Mouse (Mus musculus): Measurements from ENCODE around the gene Dennd4b. TPM values are rescaled to one million over a fixed set of nuclear protein-coding genes. Genes with fewer than 3 reads are reported as not detected.

Dennd4b gene
- polyA plus RNA-seq, 1 experiment from 2014 or later = 6.1 TPM

- no peak overlapping the region for H3K27ac ChIP-seq (ENCODE audit: low read depth)
- no peak for TF ChIP-seq CTCF (IDR thresholded peaks at IDR 0.05; ENCODE audit: low read depth)
- WGBS = 87% methylated on average over 8 of the region's 8 CpGs
Observed at GRCm38 (mm10) chr3:90270784-90271183, 5.8 kb downstream of the Dennd4b start.

GRCm38 (mm10) chr3:90272170-90272569 is 7.2 kb downstream of the Dennd4b start:
- Histone ChIP-seq H3K27me3 (ENCODE audit: insufficient read depth, low read length) (no peaks in the 10 kb centered on the region), H3K9ac (no peak overlapping the region), H3K36me3 (ENCODE audit: insufficient read depth) (peaks cover 53% of the 10 kb centered on the region), H3K9me3 (ENCODE audit: low read depth, low read length) (no peaks in the 10 kb centered on the region), H3K4me1 (ENCODE audit: insufficient read depth) (no peaks in the 10 kb centered on the region), H3K4me3 (ENCODE audit: low read depth, low read length) (no peak overlapping the region), H3K4me2 (no peak overlapping the region), H3K27ac (ENCODE audit: low read depth) (no peak overlapping the region)
- ATAC-seq (ENCODE audit: insufficient read depth) = no peak
- no peak for TF ChIP-seq CTCF (IDR thresholded peaks at IDR 0.05; ENCODE audit: low read depth)
- DNase-seq = no peak
- WGBS = 68% methylated on average over 9 of the region's 9 CpGs

More at GRCm38 (mm10) chr3:90270784-90271183, 5.8 kb downstream of the Dennd4b start:
- Histone ChIP-seq H3K4me3 (ENCODE audit: low read depth, low read length) (no peak overlapping the region), H3K9me3 (ENCODE audit: low read depth, low read length) (no peaks in the 10 kb centered on the region), H3K9ac (no peak overlapping the region), H3K4me2 (no peak overlapping the region), H3K4me1 (ENCODE audit: insufficient read depth) (peaks cover 5% of the 10 kb centered on the region; the same call in 1 of the 2 replicates), H3K27me3 (ENCODE audit: insufficient read depth, low read length) (no peaks in the 10 kb centered on the region), H3K36me3 (ENCODE audit: insufficient read depth) (peaks cover 42% of the 10 kb centered on the region)
- ATAC-seq (ENCODE audit: insufficient read depth) (no peak), DNase-seq (no peak)

- H3K9me3 ChIP-seq (ENCODE audit: low read depth, low read length) = no peaks in the 10 kb centered on the region
- H3K4me3 ChIP-seq (ENCODE audit: low read depth, low read length) = no peak overlapping the region
- no peak overlapping the region for H3K27ac ChIP-seq (ENCODE audit: low read depth)
- no peak overlapping the region for H3K4me2 ChIP-seq
- H3K4me1 ChIP-seq (ENCODE audit: insufficient read depth) = no peaks in the 10 kb centered on the region
- no peaks in the 10 kb centered on the region for H3K27me3 ChIP-seq (ENCODE audit: insufficient read depth, low read length)
- H3K36me3 ChIP-seq (ENCODE audit: insufficient read depth) = peaks cover 69% of the 10 kb centered on the region
- WGBS = 91% methylated on average over 22 of the region's 22 CpGs
- no peak overlapping the region for H3K9ac ChIP-seq
- ATAC-seq (ENCODE audit: insufficient read depth) (no peak), DNase-seq (no peak)
- no peak for TF ChIP-seq CTCF (IDR thresholded peaks at IDR 0.05; ENCODE audit: low read depth)
Observed at GRCm38 (mm10) chr3:90273855-90274254, 8.9 kb downstream of the Dennd4b start.

GRCm38 (mm10) chr3:90275286-90275685 is 10.3 kb downstream of the Dennd4b start:
- Histone ChIP-seq H3K4me2 (no peak overlapping the region), H3K4me3 (ENCODE audit: low read depth, low read length) (no peak overlapping the region), H3K9me3 (ENCODE audit: low read depth, low read length) (no peaks in the 10 kb centered on the region), H3K27ac (ENCODE audit: low read depth) (no peak overlapping the region), H3K36me3 (ENCODE audit: insufficient read depth) (peaks cover 77% of the 10 kb centered on the region), H3K27me3 (ENCODE audit: insufficient read depth, low read length) (no peaks in the 10 kb centered on the region), H3K4me1 (ENCODE audit: insufficient read depth) (no peaks in the 10 kb centered on the region), H3K9ac (no peak overlapping the region)
- no peak for TF ChIP-seq CTCF (IDR thresholded peaks at IDR 0.05; ENCODE audit: low read depth)
- no peak for ATAC-seq (ENCODE audit: insufficient read depth)
- no peak for DNase-seq
- WGBS = 89% methylated on average over 11 of the region's 11 CpGs

GRCm38 (mm10) chr3:90276858-90277257 is 11.9 kb downstream of the Dennd4b start:
- Histone ChIP-seq H3K9me3 (ENCODE audit: low read depth, low read length) (no peaks in the 10 kb centered on the region), H3K27ac (ENCODE audit: low read depth) (no peak overlapping the region), H3K9ac (no peak overlapping the region), H3K4me1 (ENCODE audit: insufficient read depth) (no peaks in the 10 kb centered on the region), H3K4me2 (no peak overlapping the region), H3K36me3 (ENCODE audit: insufficient read depth) (peaks cover 75% of the 10 kb centered on the region), H3K4me3 (ENCODE audit: low read depth, low read length) (no peak overlapping the region), H3K27me3 (ENCODE audit: insufficient read depth, low read length) (no peaks in the 10 kb centered on the region)
- 46% methylated on average over 16 of the region's 16 CpGs for WGBS
- ATAC-seq (ENCODE audit: insufficient read depth) (no peak), DNase-seq (no peak)
- TF ChIP-seq CTCF (IDR thresholded peaks at IDR 0.05; ENCODE audit: low read depth) = no peak

GRCm38 (mm10) chr3:90277793-90278192 is 12.8 kb downstream of the Dennd4b start:
- Histone ChIP-seq H3K4me3 (ENCODE audit: low read depth, low read length) (no peak overlapping the region), H3K27ac (ENCODE audit: low read depth) (no peak overlapping the region), H3K4me2 (no peak overlapping the region), H3K27me3 (ENCODE audit: insufficient read depth, low read length) (no peaks in the 10 kb centered on the region), H3K4me1 (ENCODE audit: insufficient read depth) (no peaks in the 10 kb centered on the region), H3K9me3 (ENCODE audit: low read depth, low read length) (no peaks in the 10 kb centered on the region), H3K9ac (no peak overlapping the region), H3K36me3 (ENCODE audit: insufficient read depth) (peaks cover 66% of the 10 kb centered on the region)
- WGBS = 90% methylated on average over 9 of the region's 9 CpGs
- ATAC-seq (ENCODE audit: insufficient read depth) = no peak
- DNase-seq = no peak
- TF ChIP-seq CTCF (IDR thresholded peaks at IDR 0.05; ENCODE audit: low read depth) = no peak

GRCm38 (mm10) chr3:90278211-90278610 is 13.2 kb downstream of the Dennd4b start:
- peaks cover 63% of the 10 kb centered on the region for H3K36me3 ChIP-seq (ENCODE audit: insufficient read depth)
- 95% methylated on average over 10 of the region's 10 CpGs for WGBS
- H3K9ac ChIP-seq = no peak overlapping the region
- no peaks in the 10 kb centered on the region for H3K4me1 ChIP-seq (ENCODE audit: insufficient read depth)
- ATAC-seq (ENCODE audit: insufficient read depth) (no peak), DNase-seq (no peak)
- H3K4me2 ChIP-seq = no peak overlapping the region
- no peak overlapping the region for H3K4me3 ChIP-seq (ENCODE audit: low read depth, low read length)
- no peaks in the 10 kb centered on the region for H3K9me3 ChIP-seq (ENCODE audit: low read depth, low read length)
- no peak overlapping the region for H3K27ac ChIP-seq (ENCODE audit: low read depth)
- no peaks in the 10 kb centered on the region for H3K27me3 ChIP-seq (ENCODE audit: insufficient read depth, low read length)
- TF ChIP-seq CTCF (IDR thresholded peaks at IDR 0.05; ENCODE audit: low read depth) = no peak

GRCm38 (mm10) chr3:90279216-90279615 is 14.2 kb downstream of the Dennd4b start:
- H3K4me2 ChIP-seq = no peak overlapping the region
- H3K4me3 ChIP-seq (ENCODE audit: low read depth, low read length) = no peak overlapping the region
- no peaks in the 10 kb centered on the region for H3K27me3 ChIP-seq (ENCODE audit: insufficient read depth, low read length)
- H3K9me3 ChIP-seq (ENCODE audit: low read depth, low read length) = no peaks in the 10 kb centered on the region
- no peak overlapping the region for H3K27ac ChIP-seq (ENCODE audit: low read depth)
- no peaks in the 10 kb centered on the region for H3K4me1 ChIP-seq (ENCODE audit: insufficient read depth)
- no peak for DNase-seq
- no peak for TF ChIP-seq CTCF (IDR thresholded peaks at IDR 0.05; ENCODE audit: low read depth)
- H3K9ac ChIP-seq = no peak overlapping the region
- 88% methylated on average over 9 of the region's 9 CpGs for WGBS
- no peak for ATAC-seq (ENCODE audit: insufficient read depth)
- peaks cover 54% of the 10 kb centered on the region for H3K36me3 ChIP-seq (ENCODE audit: insufficient read depth)

All from lung, embryonic 14.5 days (tissue).